Mouse (Mus musculus) E14TG2a.4 (cell line): Measurements from ENCODE around the gene Gm3558.
"Not testable (repeated sequence)": the region's sequence is repeated elsewhere in the genome, so short reads cannot be mapped to it uniquely, and the experiment has no call there.

ENCODE experiments used
- CTCF ChIP-seq: conservative IDR thresholded peaks from 2 replicates; pipeline ENCODE4 v1.5.1; 2014; ENCODE audit warnings: low read length
- NANOG ChIP-seq: IDR thresholded peaks from 2 replicates; pipeline ENCODE4 v1.6.1; 2014; ENCODE audit warnings: borderline replicate concordance, low read length, mixed read lengths
- POU5F1 ChIP-seq: IDR thresholded peaks from 2 replicates; pipeline ENCODE4 v1.6.1; 2014; ENCODE audit warnings: low read length, borderline replicate concordance

GRCm38 (mm10) chr14:7595492-7595891 is 27.1 kb upstream of the Gm3558 start, which contains the start of gene Gm10338:
- TF ChIP-seq CTCF, POU5F1, NANOG: not testable (repeated sequence)
